Mouse (Mus musculus) embryonic fibroblast, embryonic 13.5 days (primary cell): ENCODE data around the gene Ptprb. TPM values are rescaled to one million over a fixed set of nuclear protein-coding genes. Genes with fewer than 3 reads are reported as not detected.

Source experiments
- H3K27ac ChIP-seq: 2 replicates; pipeline ENCODE4 v1.5.1; 2012; ENCODE audit warnings: low read length, control low read depth, inconsistent platforms; ENCODE audit not compliant: insufficient read depth
- H3K4me1 ChIP-seq: 2 replicates; pipeline ENCODE4 v1.6.1; 2011; ENCODE audit warnings: low read length; ENCODE audit not compliant: control insufficient read depth, insufficient read depth
- H3K4me3 ChIP-seq: 2 replicates; pipeline ENCODE4 v1.5.1; 2011; ENCODE audit warnings: mild to moderate bottlenecking, control low read depth, low read length; ENCODE audit not compliant: insufficient read depth
- CTCF ChIP-seq: IDR thresholded peaks from 2 replicates; pipeline ENCODE4 v1.5.1; 2011; ENCODE audit warnings: mild to moderate bottlenecking, control low read depth, low read length, moderate library complexity, borderline replicate concordance; ENCODE audit not compliant: insufficient read depth
- POLR2A ChIP-seq: IDR thresholded peaks from 2 replicates; pipeline ENCODE4 v1.6.1; 2011; ENCODE audit warnings: low read depth, mild to moderate bottlenecking, control low read depth, low read length, moderate library complexity
- polyA plus RNA-seq: library from polyadenylated mRNA; stranded (reverse); fragments of >200 nt; gene quantifications from 2 replicates; pipeline ENCODE4 v1.2.4, GENCODE M21; 2011; ENCODE audit warnings: low read depth; ENCODE audit not compliant: missing spikeins, insufficient read length

The Ptprb gene
- polyA plus RNA-seq, 1 experiment = 7.6 TPM

DNA sequence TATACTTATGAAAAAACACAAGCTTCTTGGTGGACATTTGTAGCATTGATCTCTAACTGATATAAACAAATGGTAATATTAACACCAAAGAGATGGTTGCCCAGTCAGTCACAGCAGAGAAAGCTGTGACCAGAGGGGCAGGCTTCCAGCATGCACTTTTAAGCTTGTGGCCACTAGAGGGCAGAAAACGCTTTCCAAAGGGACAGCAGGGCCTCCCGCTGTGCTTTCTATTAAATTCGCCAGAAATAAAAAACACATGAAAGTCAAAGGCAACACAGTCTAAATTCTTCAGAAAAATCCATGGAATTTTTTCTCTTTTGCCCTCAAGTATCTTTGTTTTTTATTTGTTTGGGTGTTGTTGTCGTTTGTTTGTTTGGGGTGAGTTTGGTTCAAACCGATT is 55.1 kb downstream of the Ptprb start:
- Histone ChIP-seq H3K4me1 (no peaks in the 10 kb centered on the region), H3K4me3 (no peak overlapping the region), H3K27ac (no peak overlapping the region)
- TF ChIP-seq POLR2A = no peak
- TF ChIP-seq CTCF = peak; percentile 66; the same call in 1 of the 2 replicates

DNA sequence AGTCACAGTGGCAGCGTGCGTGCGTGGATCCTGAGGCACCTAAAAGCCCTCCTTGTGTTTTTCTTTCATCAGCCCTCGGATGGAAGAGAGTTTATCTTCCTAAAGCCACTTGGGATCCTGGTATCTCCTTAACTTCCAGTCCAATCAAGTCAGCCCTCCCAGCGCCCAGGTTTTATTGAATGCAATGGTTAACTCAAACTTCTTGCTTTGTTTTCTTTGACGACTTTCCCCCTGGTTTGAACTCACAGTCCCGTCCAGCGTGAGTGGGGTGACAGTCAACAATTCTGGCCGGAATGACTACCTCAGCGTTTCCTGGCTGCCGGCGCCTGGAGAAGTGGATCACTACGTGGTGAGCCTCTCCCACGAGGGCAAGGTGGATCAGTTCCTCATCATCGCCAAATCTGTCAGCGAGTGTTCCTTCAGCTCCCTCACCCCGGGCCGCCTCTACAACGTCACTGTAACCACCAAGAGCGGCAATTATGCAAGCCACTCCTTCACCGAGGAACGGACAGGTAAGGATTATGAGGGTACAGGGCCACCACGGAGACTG is 55.7 kb downstream of the Ptprb start:
- TF ChIP-seq POLR2A = no peak
- no peak overlapping the region for H3K4me3 ChIP-seq
- H3K4me1 ChIP-seq = no peaks in the 10 kb centered on the region
- H3K27ac ChIP-seq = no peak overlapping the region

DNA sequence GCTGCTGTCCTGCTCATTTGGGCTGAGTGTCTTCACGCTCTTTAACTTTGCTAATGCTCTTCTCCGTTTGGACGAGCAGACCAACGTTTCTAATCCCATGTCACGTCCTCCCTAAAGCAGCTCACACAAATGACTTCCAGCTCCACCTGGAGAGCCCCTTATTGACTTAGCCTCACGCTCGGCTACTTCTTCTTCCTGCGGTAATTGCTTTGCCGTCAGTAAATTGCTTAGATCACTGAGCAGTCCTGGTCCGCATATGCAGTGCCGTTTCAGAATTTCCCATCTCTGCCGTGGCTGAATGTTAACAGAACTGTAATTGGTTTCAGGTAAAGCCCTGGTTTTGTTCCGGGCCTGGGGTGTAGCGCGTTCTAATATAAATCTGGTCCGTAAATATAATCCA is 58.3 kb downstream of the Ptprb start:
- H3K4me3 ChIP-seq = no peak overlapping the region
- H3K4me1 ChIP-seq = no peaks in the 10 kb centered on the region
- TF ChIP-seq CTCF (no peak), POLR2A (no peak)
- no peak overlapping the region for H3K27ac ChIP-seq

DNA sequence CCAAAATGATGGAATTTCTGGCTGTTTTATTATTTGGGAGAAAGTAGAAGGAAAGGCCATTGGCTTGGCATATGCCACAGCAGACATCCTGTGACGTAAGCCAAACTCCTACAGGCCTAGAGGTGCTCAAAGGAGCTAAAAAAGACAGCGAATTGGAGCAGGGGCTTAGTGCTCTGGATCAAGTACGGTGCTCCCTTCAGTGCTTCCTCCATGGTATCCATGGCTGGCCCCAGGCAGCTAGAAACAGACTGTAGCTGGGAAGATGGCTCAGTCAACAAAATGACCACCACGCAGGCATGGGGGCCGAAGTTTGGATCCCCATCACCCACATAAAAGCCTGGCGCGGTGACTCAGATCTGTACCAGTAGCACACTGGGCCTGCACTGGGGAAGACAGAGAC is 58.8 kb downstream of the Ptprb start:
- Histone ChIP-seq H3K4me3 (no peak overlapping the region), H3K27ac (no peak overlapping the region), H3K4me1 (no peaks in the 10 kb centered on the region)
- no peak for TF ChIP-seq CTCF
- TF ChIP-seq POLR2A = no peak

DNA sequence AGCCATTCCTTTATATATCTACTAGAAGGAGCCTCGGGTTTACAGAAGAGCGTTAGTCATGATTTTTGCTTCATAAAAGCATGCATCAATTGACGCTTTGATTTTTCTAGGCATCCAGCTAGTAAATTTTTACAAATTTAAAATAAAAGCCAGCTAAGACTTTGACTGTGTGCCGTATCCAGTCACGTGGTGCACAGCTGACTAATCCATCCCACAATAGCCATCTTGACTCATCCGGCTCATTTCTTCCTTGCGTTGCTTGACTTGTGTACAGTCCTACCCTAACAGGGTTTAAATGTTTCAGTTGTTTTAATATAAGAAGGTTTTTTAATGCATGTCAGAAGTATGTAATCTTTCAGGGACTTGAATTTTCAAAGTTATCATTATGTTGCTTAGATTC is 60.0 kb downstream of the Ptprb start:
- no peaks in the 10 kb centered on the region for H3K4me1 ChIP-seq
- no peak overlapping the region for H3K4me3 ChIP-seq
- H3K27ac ChIP-seq = no peak overlapping the region
- TF ChIP-seq CTCF = no peak
- no peak for TF ChIP-seq POLR2A

DNA sequence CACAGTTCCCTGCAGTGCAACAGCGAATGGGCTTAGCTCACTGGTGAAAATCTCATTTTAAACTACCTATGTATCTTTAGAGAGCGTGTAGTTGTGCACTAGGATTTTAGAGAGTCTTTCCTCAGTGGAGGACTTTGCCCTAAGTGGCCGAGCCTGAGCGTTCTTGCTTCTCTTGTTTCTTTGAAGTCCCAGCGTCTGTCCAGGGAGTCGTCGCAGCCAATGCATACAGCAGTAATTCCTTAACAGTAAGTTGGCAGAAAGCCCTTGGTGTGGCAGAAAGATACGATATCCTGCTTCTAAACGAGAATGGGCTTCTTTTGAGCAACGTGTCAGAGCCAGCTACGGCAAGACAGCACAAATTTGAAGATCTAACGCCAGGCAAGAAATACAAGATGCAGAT is 65.9 kb downstream of the Ptprb start:
- TF ChIP-seq CTCF = no peak
- TF ChIP-seq POLR2A = no peak
- no peak overlapping the region for H3K4me3 ChIP-seq
- H3K27ac ChIP-seq = no peak overlapping the region
- peaks cover 3% of the 10 kb centered on the region; the same call in 1 of the 2 replicates for H3K4me1 ChIP-seq

DNA sequence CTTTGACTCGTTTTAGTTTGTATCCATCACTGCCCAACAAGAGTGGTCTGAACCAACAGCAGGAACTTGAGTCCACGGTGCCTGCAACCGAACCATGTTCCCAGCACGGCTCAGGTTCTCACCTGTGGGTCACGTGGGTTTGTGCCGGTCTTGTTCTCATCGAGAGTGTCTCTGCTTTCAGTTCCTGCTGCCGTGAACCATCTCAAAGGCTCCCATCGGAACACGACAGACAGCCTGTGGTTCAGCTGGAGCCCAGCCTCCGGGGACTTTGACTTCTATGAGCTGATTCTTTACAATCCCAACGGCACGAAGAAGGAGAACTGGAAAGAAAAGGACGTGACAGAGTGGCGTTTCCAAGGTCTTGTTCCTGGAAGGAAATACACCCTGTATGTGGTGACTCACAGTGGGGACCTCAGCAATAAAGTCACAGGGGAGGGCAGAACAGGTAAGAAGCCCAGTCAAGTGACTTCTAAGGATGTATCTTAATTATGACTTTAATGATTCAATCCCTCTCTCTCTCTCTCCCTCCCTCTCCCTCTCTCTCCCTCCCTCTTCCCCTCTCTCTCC is 71.4 kb downstream of the Ptprb start:
- H3K4me1 ChIP-seq = peaks cover under 1% of the 10 kb centered on the region; the same call in 1 of the 2 replicates
- no peak for TF ChIP-seq CTCF
- TF ChIP-seq POLR2A = no peak
- H3K4me3 ChIP-seq = no peak overlapping the region
- H3K27ac ChIP-seq = no peak overlapping the region

DNA sequence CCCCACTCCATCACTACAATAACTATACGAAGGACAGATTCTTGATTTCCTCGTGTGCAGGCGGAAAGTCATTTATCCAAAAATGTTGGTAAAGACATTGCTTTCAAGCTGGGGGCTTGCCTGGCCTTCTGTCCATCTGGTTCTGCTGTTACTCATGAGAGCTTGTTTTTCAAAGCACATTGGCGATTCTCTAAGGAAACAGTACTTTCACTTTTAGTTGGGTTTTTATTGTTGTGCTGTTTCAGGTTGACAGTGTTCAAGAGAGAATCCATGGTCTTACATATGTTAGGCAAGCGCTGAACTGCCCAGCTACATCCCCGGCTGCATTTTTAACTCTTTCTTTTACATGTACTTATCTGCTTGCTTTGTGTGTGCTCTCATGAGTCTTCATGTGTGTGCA is 73.7 kb downstream of the Ptprb start:
- no peak for TF ChIP-seq CTCF
- TF ChIP-seq POLR2A = no peak
- H3K27ac ChIP-seq = no peak overlapping the region

DNA sequence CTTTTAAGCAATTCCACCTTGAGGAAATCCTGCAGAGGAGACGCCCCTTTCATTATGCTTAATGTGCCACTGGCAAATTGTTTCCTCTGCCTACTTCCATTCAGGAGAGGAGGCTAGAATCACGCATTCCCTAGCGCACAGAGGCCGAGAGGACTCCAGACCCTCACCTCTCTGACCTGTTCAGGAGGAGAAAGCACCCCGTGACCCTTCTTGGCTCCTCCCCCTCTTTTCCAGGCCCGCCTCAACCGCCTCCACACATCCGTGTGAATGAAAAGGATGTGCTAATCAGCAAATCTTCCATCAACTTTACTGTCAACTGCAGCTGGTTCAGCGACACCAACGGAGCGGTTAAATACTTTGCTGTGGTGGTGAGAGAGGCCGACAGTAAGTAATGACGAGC is 75.2 kb downstream of the Ptprb start:
- no peak overlapping the region for H3K27ac ChIP-seq
- no peak overlapping the region for H3K4me3 ChIP-seq
- no peak for TF ChIP-seq CTCF
- TF ChIP-seq POLR2A = no peak
- no peaks in the 10 kb centered on the region for H3K4me1 ChIP-seq

More for the DNA sequence above, 73.7 kb downstream of the Ptprb start:
- Histone ChIP-seq H3K4me3 (no peak overlapping the region), H3K4me1 (no peaks in the 10 kb centered on the region)

DNA sequence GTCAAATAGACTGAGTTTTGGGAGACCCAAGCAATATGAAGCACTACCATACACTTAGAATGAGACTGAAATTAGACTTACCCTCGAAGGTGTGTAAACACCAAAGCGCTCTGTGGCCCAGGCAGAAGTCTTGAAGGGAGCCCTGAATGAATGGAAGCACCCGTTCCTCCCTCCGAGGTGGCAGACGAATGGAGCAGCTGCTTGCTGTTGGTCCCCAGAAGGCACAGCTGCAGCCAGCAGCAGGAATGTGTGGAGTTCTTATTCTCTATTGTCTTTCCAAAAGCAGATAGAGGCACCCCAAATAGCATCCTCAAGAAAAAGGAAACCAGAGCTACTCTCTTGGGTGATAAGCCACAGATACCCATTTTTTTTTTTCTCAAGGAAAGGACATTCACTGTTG is 79.0 kb downstream of the Ptprb start:
- TF ChIP-seq CTCF (no peak), POLR2A (no peak)
- Histone ChIP-seq H3K4me1 (no peaks in the 10 kb centered on the region), H3K4me3 (no peak overlapping the region), H3K27ac (no peak overlapping the region)
